Mouse (Mus musculus): Measurements from ENCODE around the gene Tmed4.

DNA sequence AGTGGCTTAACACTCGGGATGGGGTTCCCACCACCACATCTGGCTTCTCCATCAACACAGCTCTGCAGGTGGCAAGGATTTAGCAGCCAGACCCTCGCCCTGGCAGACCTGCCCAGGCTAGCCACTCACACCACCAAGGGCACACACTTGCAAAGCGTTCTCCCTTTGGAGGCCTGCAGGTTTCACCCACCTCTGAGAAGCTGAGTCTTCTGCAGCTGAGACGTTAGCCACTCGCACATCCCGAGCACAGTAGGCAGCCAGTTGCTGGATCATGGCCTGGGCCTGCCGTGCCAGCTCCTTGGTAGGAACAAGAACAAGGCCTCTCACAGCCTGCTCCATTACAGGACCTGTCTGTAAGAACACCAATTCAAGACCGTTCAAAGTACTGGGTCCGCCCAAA lies 8.0 kb downstream of the Tmed4 start:
- TF ChIP-seq POLR2A (IDR thresholded peaks at IDR 0.05; ENCODE audit: insufficient read depth, low read depth, low read length): no peak
- no peak for TF ChIP-seq CTCF (IDR thresholded peaks at IDR 0.05; ENCODE audit: insufficient read depth, low read depth, low read length)
